Mouse (Mus musculus) kidney, adult 2 months (tissue): ENCODE measurements at regions not wholly inside any gene's neighbourhood (a gene's known extent, or its start where the extent isn't known, plus 50 kb on each side); places are given as distances from the start of the nearest gene placed in this dataset.
"Not testable (repeated sequence)": the region's sequence is repeated elsewhere in the genome, so short reads cannot be mapped to it uniquely, and the experiment has no call there.

Experiments
- DNase-seq: peaks from one replicate; pipeline ENCODE4 v3.0.0; 2021
- H3K27ac ChIP-seq: fragments of 200-500 bp; 2 replicates; pipeline ENCODE4 v1.5.1; 2012; ENCODE audit warnings: low read depth, low read length, control low read depth, inconsistent platforms; ENCODE audit not compliant: insufficient read depth
- H3K27me3 ChIP-seq: fragments of 200-500 bp; replicated peaks from 2 replicates; pipeline ENCODE4 v1.6.1; 2012; ENCODE audit warnings: mild to moderate bottlenecking, moderate library complexity, low read length, inconsistent platforms; ENCODE audit not compliant: control insufficient read depth, insufficient read depth
- H3K36me3 ChIP-seq: fragments of 200-500 bp; 2 replicates; pipeline ENCODE4 v1.6.1; 2012; ENCODE audit warnings: mild to moderate bottlenecking, moderate library complexity, low read length, inconsistent platforms; ENCODE audit not compliant: control insufficient read depth, insufficient read depth
- H3K4me1 ChIP-seq: fragments of 200-500 bp; 2 replicates; pipeline ENCODE4 v1.6.1; 2011; ENCODE audit warnings: low read length; ENCODE audit not compliant: control insufficient read depth, insufficient read depth
- H3K4me3 ChIP-seq: fragments of 200-500 bp; 2 replicates; pipeline ENCODE4 v1.5.1; 2011; ENCODE audit warnings: mild to moderate bottlenecking, low read depth, low read length, control low read depth; ENCODE audit not compliant: insufficient read depth
- CTCF ChIP-seq: fragments of 200-500 bp; conservative IDR thresholded peaks from 2 replicates; pipeline ENCODE4 v1.5.1; 2011; ENCODE audit warnings: low read depth, mild to moderate bottlenecking, control low read depth, low read length, moderate library complexity, mixed read lengths; ENCODE audit not compliant: insufficient read depth, insufficient read length
- POLR2A ChIP-seq: fragments of 200-500 bp; IDR thresholded peaks from one replicate; pipeline ENCODE4 v1.6.1; 2011; ENCODE audit warnings: low read depth, low read length, control low read depth
- WGBS: fragments of 180-500 bp; shearing (Covaris S2); methylation state at CpG from one replicate; pipeline ENCODE4 v1.1.7; 2018; 5-methylcytosine and 5-hydroxymethylcytosine counted together

DNA sequence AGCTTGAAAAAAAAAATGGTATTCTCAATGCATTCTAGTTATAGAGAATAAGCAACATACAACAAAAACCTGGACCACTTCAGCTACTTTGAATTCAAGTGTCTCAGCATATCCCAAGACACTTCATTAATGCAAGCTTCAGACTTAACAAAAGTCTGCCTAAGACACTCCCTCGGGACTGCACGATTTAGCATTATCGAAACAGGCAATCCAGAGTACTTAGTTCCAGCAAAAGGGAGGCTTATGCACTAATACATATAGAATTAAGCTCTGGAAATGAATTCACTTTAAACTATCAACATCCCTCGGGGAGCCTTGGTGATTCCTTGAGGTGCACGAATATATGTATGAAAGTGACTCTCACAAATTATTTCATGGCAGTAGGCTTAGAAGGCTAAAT, 97.9 kb upstream of the Pfn2 start:
- no peak overlapping the region for H3K27ac ChIP-seq
- no peaks in the 10 kb centered on the region for H3K36me3 ChIP-seq
- TF ChIP-seq CTCF (no peak), POLR2A (no peak)
- H3K27me3 ChIP-seq: no peaks in the 10 kb centered on the region
- H3K4me1 ChIP-seq: no peaks in the 10 kb centered on the region
- 93% methylated on average over 5 of the region's 5 CpGs for WGBS
- H3K4me3 ChIP-seq: no peak overlapping the region
- DNase-seq: no peak

DNA sequence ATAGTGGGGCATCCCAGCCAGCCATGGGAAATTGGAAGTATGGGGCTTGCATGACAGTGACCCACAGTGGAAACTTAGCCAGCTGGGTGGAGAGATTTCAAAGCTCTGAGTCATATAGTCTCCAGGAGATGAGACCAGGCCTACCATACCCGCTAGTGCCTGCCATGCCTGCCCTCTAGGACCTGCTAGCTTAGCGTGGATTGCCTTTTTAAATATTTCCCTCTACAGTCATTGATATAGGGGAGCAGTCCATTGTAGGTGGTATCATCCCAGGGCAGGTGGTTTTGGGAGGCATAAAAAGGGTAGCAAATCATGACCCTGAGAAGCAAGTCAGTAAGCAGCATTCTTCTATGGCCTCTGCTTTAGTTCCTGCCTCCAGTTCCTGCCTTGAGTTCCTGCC, 99.5 kb upstream of the Pfn2 start:
- Histone ChIP-seq H3K4me3 (no peak overlapping the region), H3K36me3 (no peaks in the 10 kb centered on the region), H3K27ac (no peak overlapping the region), H3K27me3 (no peaks in the 10 kb centered on the region), H3K4me1 (no peaks in the 10 kb centered on the region)
- DNase-seq: no peak
- no peak for TF ChIP-seq POLR2A
- TF ChIP-seq CTCF: no peak
- WGBS: 94% methylated on average over 2 of the region's 2 CpGs

DNA sequence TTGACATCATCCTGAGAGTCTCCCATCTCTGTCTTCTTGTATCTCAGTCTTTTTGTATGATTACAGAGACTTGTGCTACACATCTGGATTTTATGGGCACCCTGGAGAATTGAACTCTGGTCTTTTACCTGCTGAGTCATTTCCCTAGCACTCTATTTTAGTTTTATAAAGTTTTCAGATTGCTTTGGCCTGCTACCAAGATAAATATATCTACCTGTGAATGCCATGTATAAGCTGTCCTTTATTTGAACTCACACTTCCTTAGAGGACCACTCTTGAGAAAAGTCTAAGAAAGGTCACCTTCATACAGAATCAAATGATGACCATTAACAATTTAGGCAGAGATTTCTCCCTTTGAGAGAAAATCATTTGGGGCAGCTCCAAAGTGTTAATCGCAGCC, 100.8 kb upstream of the Pfn2 start:
- no peak for TF ChIP-seq POLR2A

DNA sequence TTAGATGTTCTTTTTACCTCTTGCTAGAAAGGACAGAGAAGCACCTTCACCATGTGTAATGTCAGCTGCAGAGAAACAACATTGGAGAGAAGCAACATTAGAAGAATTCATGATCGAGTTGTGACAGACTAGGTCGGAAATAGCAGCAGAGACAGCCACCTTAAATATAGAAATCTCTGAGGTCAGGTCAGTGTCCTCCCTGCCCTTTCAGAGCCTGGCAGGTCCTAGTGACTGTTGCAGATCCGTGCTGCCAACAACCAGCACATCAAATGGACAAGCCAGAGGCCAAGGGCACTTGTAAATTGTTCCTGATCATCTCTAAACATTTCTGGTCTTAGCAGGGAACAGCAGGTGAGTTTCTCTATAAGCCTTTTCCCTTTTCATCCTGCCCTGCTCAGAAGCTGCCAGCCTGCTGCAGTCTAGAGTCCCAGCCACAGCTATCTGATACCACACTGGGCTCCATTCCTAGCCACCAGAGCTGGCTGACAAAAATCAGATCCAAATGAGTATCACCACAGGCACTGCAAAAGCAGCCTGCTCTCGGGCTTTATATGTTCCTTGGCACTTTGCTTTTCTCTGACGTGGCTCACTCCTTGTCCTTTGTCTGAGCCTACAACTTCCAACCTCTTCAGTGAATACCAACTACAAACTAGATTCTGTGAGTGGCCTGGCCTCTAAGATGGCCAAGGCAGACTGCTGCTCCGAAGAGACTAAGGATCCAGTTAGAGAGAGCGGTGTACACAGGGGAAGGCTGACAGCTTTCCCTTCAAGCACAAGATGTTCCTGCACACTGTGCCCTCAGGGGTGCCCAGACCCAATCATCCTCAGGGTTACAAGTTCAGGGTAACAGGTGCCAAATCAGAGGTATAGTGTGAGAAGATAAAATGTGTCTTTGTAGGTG, 102.8 kb upstream of the Pfn2 start:
- Histone ChIP-seq H3K4me3 (no peak overlapping the region), H3K27me3 (no peaks in the 10 kb centered on the region), H3K4me1 (no peaks in the 10 kb centered on the region), H3K27ac (no peak overlapping the region), H3K36me3 (no peaks in the 10 kb centered on the region)
- TF ChIP-seq POLR2A (no peak), CTCF (no peak)
- no peak for DNase-seq
- 72% methylated on average over 7 of the region's 7 CpGs for WGBS

More for the DNA sequence above, 100.8 kb upstream of the Pfn2 start:
- 86% methylated on average over 1 of the region's 1 CpGs for WGBS
- DNase-seq: no peak
- H3K4me1 ChIP-seq: no peaks in the 10 kb centered on the region
- H3K36me3 ChIP-seq: no peaks in the 10 kb centered on the region
- H3K4me3 ChIP-seq: no peak overlapping the region
- H3K27me3 ChIP-seq: no peaks in the 10 kb centered on the region
- H3K27ac ChIP-seq: no peak overlapping the region

GRCm38 (mm10) chr3:57951438-57951837, 103.6 kb upstream of the Pfn2 start:
- Histone ChIP-seq H3K4me3 (no peak overlapping the region), H3K27ac (no peak overlapping the region), H3K36me3 (no peaks in the 10 kb centered on the region), H3K4me1 (no peaks in the 10 kb centered on the region), H3K27me3 (no peaks in the 10 kb centered on the region)
- TF ChIP-seq CTCF (no peak), POLR2A (no peak)
- WGBS: 56% methylated on average over 5 of the region's 5 CpGs
- no peak for DNase-seq

DNA sequence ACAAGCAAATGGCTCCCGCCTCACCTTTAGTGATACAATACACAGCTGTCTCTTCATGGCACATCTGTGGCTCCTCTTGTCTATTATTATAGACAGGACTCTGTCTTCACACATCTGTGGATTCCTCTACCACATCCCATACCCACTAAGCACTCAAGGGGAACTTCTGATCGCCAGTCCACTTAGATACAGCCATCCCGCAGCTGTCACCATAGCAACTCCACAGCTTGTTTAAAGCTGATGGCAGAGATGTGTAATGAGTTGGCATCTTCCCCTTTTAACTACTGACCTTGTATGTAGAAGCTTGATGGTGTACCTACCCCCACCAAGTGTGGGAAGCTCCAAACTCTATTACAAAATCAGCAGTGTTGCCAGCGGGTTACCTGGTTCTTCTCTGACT, 109.5 kb upstream of the Pfn2 start:
- H3K4me1 ChIP-seq: no peaks in the 10 kb centered on the region
- no peak for DNase-seq
- no peaks in the 10 kb centered on the region for H3K27me3 ChIP-seq
- 85% methylated on average over 4 of the region's 4 CpGs for WGBS
- TF ChIP-seq POLR2A (no peak), CTCF (no peak)
- no peak overlapping the region for H3K27ac ChIP-seq
- no peaks in the 10 kb centered on the region for H3K36me3 ChIP-seq
- H3K4me3 ChIP-seq: no peak overlapping the region

- no peak overlapping the region for H3K27ac ChIP-seq
- 89% methylated on average over 7 of the region's 7 CpGs for WGBS
- no peak for DNase-seq
- H3K4me3 ChIP-seq: no peak overlapping the region
- H3K4me1 ChIP-seq: no peaks in the 10 kb centered on the region
- no peaks in the 10 kb centered on the region for H3K36me3 ChIP-seq
- no peaks in the 10 kb centered on the region for H3K27me3 ChIP-seq
- TF ChIP-seq POLR2A (no peak), CTCF (no peak)
Observed at GRCm38 (mm10) chr3:57963965-57964364, 116.1 kb upstream of the Pfn2 start.

DNA sequence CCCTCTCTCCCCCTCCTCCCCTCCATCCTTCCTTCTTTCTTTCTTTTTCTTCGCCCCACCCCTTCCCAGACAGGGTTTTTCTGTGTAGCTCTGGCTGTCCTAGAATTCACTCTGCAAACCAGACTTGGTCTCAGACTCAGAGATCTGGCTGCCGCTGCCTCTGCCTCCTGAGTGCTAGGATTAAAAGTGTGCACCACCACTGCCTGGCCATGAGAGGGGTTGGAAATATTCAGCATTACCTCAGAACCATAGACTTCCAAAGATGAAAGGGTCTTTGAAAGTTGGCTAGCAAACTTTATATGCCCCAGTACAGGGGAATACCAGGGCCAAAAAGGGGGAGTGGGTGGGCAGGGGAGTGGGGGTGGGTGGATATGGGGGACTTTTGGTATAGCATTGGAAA, 122.7 kb upstream of the Pfn2 start:
- not testable (repeated sequence) for H3K36me3 ChIP-seq, H3K27me3 ChIP-seq, H3K4me1 ChIP-seq

More for the DNA sequence above, 122.7 kb upstream of the Pfn2 start:
- DNase-seq, H3K4me3 ChIP-seq, H3K27ac ChIP-seq: not testable (repeated sequence)
- 90% methylated on average over 2 of the region's 2 CpGs for WGBS
